Mouse (Mus musculus) limb, embryonic 15.5 days (tissue): ENCODE data around the gene Oaf. TPM values are rescaled to one million over a fixed set of nuclear protein-coding genes. Genes with fewer than 3 reads are reported as not detected.

Experiments
- ATAC-seq: fragments of 200-750 bp; cut with Nextera tagmentation; 2 replicates; pipeline ENCODE4 v1.8.0; 2017; ENCODE audit warnings: low read depth, moderate TSS enrichment; ENCODE audit not compliant: insufficient number of reproducible peaks, low FRiP score, low TSS enrichment
- H3K27ac ChIP-seq: fragments of 300-500 bp; sonication (generic); 2 replicates; pipeline ENCODE4 v1.5.1; 2015; ENCODE audit warnings: moderate library complexity, mild to moderate bottlenecking, inconsistent platforms
- H3K27me3 ChIP-seq: fragments of 300-500 bp; sonication (generic); 2 replicates; pipeline ENCODE4 v1.6.1; 2015; ENCODE audit warnings: inconsistent platforms
- H3K36me3 ChIP-seq: fragments of 300-500 bp; sonication (generic); 2 replicates; pipeline ENCODE4 v1.6.1; 2015; ENCODE audit warnings: inconsistent platforms
- H3K4me1 ChIP-seq: fragments of 300-500 bp; sonication (generic); 2 replicates; pipeline ENCODE4 v1.6.1; 2015; ENCODE audit warnings: inconsistent platforms
- H3K4me2 ChIP-seq: fragments of 300-500 bp; sonication (generic); 2 replicates; pipeline ENCODE4 v1.6.1; 2015; ENCODE audit warnings: mild to moderate bottlenecking, inconsistent platforms
- H3K4me3 ChIP-seq: fragments of 300-500 bp; sonication (generic); 2 replicates; pipeline ENCODE4 v1.5.1; 2015; ENCODE audit warnings: mild to moderate bottlenecking, inconsistent platforms
- H3K9ac ChIP-seq: fragments of 300-500 bp; sonication (generic); 2 replicates; pipeline ENCODE4 v1.6.1; 2015; ENCODE audit warnings: inconsistent platforms
- H3K9me3 ChIP-seq: fragments of 300-500 bp; sonication (generic); 2 replicates; pipeline ENCODE4 v1.6.1; 2016; ENCODE audit warnings: inconsistent platforms
- WGBS: fragments of 180-500 bp; shearing (Covaris S2); methylation state at CpG from one replicate; pipeline ENCODE4 v1.1.7; 2015; 5-methylcytosine and 5-hydroxymethylcytosine counted together
- polyA plus RNA-seq: library from polyadenylated mRNA; unstranded; fragments of >200 nt; fragmentation: Nextera tagmentation; extraction: Ambion mirVana; gene quantifications from 2 replicates; pipeline ENCODE4 v1.2.1, GENCODE M21; 2015

Oaf gene
- polyA plus RNA-seq: 78.4 and 102 TPM in 2 replicates

GRCm38 (mm10) chr9:43239712-43240593 is at the start of gene Oaf:
Gene Oaf (minus strand): TSS chr9:43239911.
- H3K4me1 ChIP-seq: peaks cover 40% of the 10 kb centered on the region

GRCm38 (mm10) chr9:43286870-43287269 is 47.2 kb upstream of the Oaf start:
- Histone ChIP-seq H3K27ac (no peak overlapping the region), H3K4me1 (peaks cover 14% of the 10 kb centered on the region), H3K9ac (no peak overlapping the region), H3K4me2 (peak overlapping the region; percentile 33), H3K27me3 (no peaks in the 10 kb centered on the region), H3K36me3 (no peaks in the 10 kb centered on the region), H3K4me3 (no peak overlapping the region), H3K9me3 (no peaks in the 10 kb centered on the region)
- ATAC-seq: no peak
- WGBS: 1% methylated on average over 20 of the region's 20 CpGs

More at GRCm38 (mm10) chr9:43239712-43240593, at the start of gene Oaf:
- Histone ChIP-seq H3K27ac (peak within 1 kb of the TSS; percentile 95), H3K4me2 (peak within 1 kb of the TSS; percentile 71), H3K4me3 (peak within 1 kb of the TSS; percentile 98), H3K27me3 (no peaks in the 10 kb centered on the region), H3K36me3 (peaks cover 13% of the 10 kb centered on the region; the same call in 1 of the 2 replicates), H3K9ac (peak within 1 kb of the TSS; percentile 74), H3K9me3 (no peaks in the 10 kb centered on the region)
- 2% methylated on average over 44 of the region's 44 CpGs for WGBS
- peak; percentile 92 for ATAC-seq

GRCm38 (mm10) chr9:43285281-43285680 is 45.6 kb upstream of the Oaf start:
- no peak overlapping the region for H3K9ac ChIP-seq
- 69% methylated on average over 4 of the region's 4 CpGs for WGBS
- no peak overlapping the region for H3K27ac ChIP-seq

GRCm38 (mm10) chr9:43284284-43284683 is 44.6 kb upstream of the Oaf start:
- Histone ChIP-seq H3K36me3 (no peaks in the 10 kb centered on the region), H3K4me2 (no peak overlapping the region), H3K27me3 (no peaks in the 10 kb centered on the region), H3K4me3 (no peak overlapping the region), H3K9me3 (no peaks in the 10 kb centered on the region), H3K9ac (no peak overlapping the region), H3K27ac (no peak overlapping the region), H3K4me1 (peaks cover 20% of the 10 kb centered on the region)
- peak; percentile 87 for ATAC-seq
- WGBS: 4% methylated on average over 6 of the region's 6 CpGs

More at GRCm38 (mm10) chr9:43285281-43285680, 45.6 kb upstream of the Oaf start:
- H3K4me1 ChIP-seq: peaks cover 20% of the 10 kb centered on the region
- no peak overlapping the region for H3K4me2 ChIP-seq
- H3K4me3 ChIP-seq: no peak overlapping the region
- H3K9me3 ChIP-seq: no peaks in the 10 kb centered on the region
- H3K36me3 ChIP-seq: no peaks in the 10 kb centered on the region
- no peak for ATAC-seq
- H3K27me3 ChIP-seq: no peaks in the 10 kb centered on the region

- ATAC-seq: no peak
- Histone ChIP-seq H3K4me3 (no peak overlapping the region), H3K9ac (no peak overlapping the region), H3K4me2 (no peak overlapping the region), H3K9me3 (no peaks in the 10 kb centered on the region), H3K36me3 (no peaks in the 10 kb centered on the region), H3K4me1 (peaks cover 28% of the 10 kb centered on the region), H3K27ac (no peak overlapping the region), H3K27me3 (peaks cover 20% of the 10 kb centered on the region)
- WGBS: 74% methylated on average over 9 of the region's 9 CpGs
Observed at GRCm38 (mm10) chr9:43273735-43274134, 34.0 kb upstream of the Oaf start.

- Histone ChIP-seq H3K4me2 (no peak overlapping the region), H3K9me3 (no peaks in the 10 kb centered on the region), H3K9ac (no peak overlapping the region), H3K4me1 (peaks cover 29% of the 10 kb centered on the region), H3K36me3 (no peaks in the 10 kb centered on the region), H3K27ac (no peak overlapping the region), H3K27me3 (peaks cover 20% of the 10 kb centered on the region), H3K4me3 (no peak overlapping the region)
- WGBS: 63% methylated on average over 14 of the region's 14 CpGs
- ATAC-seq: no peak
Observed at GRCm38 (mm10) chr9:43271761-43272518, 32.2 kb upstream of the Oaf start.

- H3K36me3 ChIP-seq: no peaks in the 10 kb centered on the region
- no peak overlapping the region for H3K4me3 ChIP-seq
- peaks cover 20% of the 10 kb centered on the region for H3K27me3 ChIP-seq
- 14% methylated on average over 17 of the region's 17 CpGs for WGBS
- H3K9ac ChIP-seq: no peak overlapping the region
- no peaks in the 10 kb centered on the region for H3K9me3 ChIP-seq
- H3K4me1 ChIP-seq: peaks cover 32% of the 10 kb centered on the region
- H3K4me2 ChIP-seq: peak overlapping the region; percentile 13
- H3K27ac ChIP-seq: no peak overlapping the region
- ATAC-seq: no peak
Observed at GRCm38 (mm10) chr9:43270723-43271252, 31.1 kb upstream of the Oaf start.

- ATAC-seq: no peak
- H3K4me3 ChIP-seq: no peak overlapping the region
- no peak overlapping the region for H3K9ac ChIP-seq
- no peaks in the 10 kb centered on the region for H3K9me3 ChIP-seq
- H3K27me3 ChIP-seq: peaks cover 20% of the 10 kb centered on the region
- WGBS: 21% methylated on average over 8 of the region's 8 CpGs
- H3K27ac ChIP-seq: peak overlapping the region; percentile 27; the same call in 1 of the 2 replicates
- H3K36me3 ChIP-seq: no peaks in the 10 kb centered on the region
- H3K4me2 ChIP-seq: no peak overlapping the region
- H3K4me1 ChIP-seq: peaks cover 44% of the 10 kb centered on the region
Observed at GRCm38 (mm10) chr9:43269166-43269565, 29.5 kb upstream of the Oaf start.

GRCm38 (mm10) chr9:43267357-43267756 is 27.6 kb upstream of the Oaf start:
- Histone ChIP-seq H3K27me3 (peaks cover 20% of the 10 kb centered on the region), H3K9me3 (no peaks in the 10 kb centered on the region), H3K4me2 (no peak overlapping the region), H3K9ac (no peak overlapping the region), H3K27ac (no peak overlapping the region), H3K4me1 (peaks cover 62% of the 10 kb centered on the region), H3K36me3 (no peaks in the 10 kb centered on the region), H3K4me3 (no peak overlapping the region)
- 78% methylated on average over 8 of the region's 8 CpGs for WGBS
- ATAC-seq: no peak

GRCm38 (mm10) chr9:43265194-43265593 is 25.5 kb upstream of the Oaf start:
- Histone ChIP-seq H3K4me1 (peaks cover 63% of the 10 kb centered on the region), H3K27me3 (peaks cover 3% of the 10 kb centered on the region; the same call in 1 of the 2 replicates), H3K4me2 (no peak overlapping the region), H3K4me3 (no peak overlapping the region), H3K27ac (peak overlapping the region; percentile 18), H3K9me3 (no peaks in the 10 kb centered on the region), H3K36me3 (no peaks in the 10 kb centered on the region), H3K9ac (no peak overlapping the region)
- 61% methylated on average over 9 of the region's 9 CpGs for WGBS
- ATAC-seq: no peak

- Histone ChIP-seq H3K4me3 (no peak overlapping the region), H3K9ac (no peak overlapping the region), H3K36me3 (no peaks in the 10 kb centered on the region), H3K27me3 (no peaks in the 10 kb centered on the region), H3K4me1 (peaks cover 62% of the 10 kb centered on the region), H3K27ac (peak overlapping the region; percentile 95), H3K4me2 (no peak overlapping the region), H3K9me3 (no peaks in the 10 kb centered on the region)
- 18% methylated on average over 11 of the region's 11 CpGs for WGBS
- no peak for ATAC-seq
Observed at GRCm38 (mm10) chr9:43263946-43264451, 24.3 kb upstream of the Oaf start.
